30 mouse cellular contexts compared by ENCODE assay signal in the genomic region with DNA sequence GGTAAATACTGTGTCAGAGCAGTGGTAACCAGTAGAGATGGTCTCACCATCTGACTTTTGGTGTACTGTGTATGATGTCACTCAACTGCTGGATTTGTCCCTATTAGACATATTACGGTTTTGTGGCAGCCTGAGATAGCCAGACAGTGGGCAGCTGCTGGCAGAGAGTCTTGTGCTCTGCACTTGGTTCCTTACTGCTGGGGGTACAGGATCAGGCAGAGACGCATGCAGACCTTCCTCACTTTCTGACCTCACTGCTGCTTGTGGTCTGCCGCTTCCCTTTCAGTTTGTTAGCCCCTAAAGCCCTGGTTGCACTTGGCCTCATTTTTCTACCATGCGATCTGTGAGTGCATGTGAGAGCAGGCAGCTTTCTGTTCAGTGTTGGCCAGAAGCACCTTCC.
DNase-seq lines count a peak whose midpoint lies in the region; ATAC-seq lines count a peak whose summit lies in the region.
"Had no signal": no experiment of that assay in that cellular context is flagged by ENCODE, and none has a peak within 500 bp of the region (broad histone marks: within the 10 kb centered on the region; RNA-seq: fewer than 3 reads in every experiment).

No protein-coding gene starts in this region.

- H3K9me3 ChIP-seq in midbrain, embryonic 11.5 days (ENCODE audit: control insufficient read depth, low read length) = no peaks in the 10 kb centered on the region
- H3K9me3 ChIP-seq in midbrain, embryonic 14.5 days (ENCODE audit: control insufficient read depth, low read length) = no peaks in the 10 kb centered on the region
- H3K9me3 ChIP-seq: embryonic facial prominence, embryonic 10.5 days; embryonic facial prominence, embryonic 15.5 days; forebrain, embryonic 15.5 days; heart, embryonic 10.5 days; heart, embryonic 15.5 days; hindbrain, embryonic 12.5 days; liver, embryonic 15.5 days; stomach, embryonic 15.5 days had no signal

- H3K4me2 ChIP-seq in midbrain, embryonic 11.5 days = no peak overlapping the region
- H3K4me2 ChIP-seq in midbrain, embryonic 14.5 days (ENCODE audit: low read length) = no peak overlapping the region
- H3K4me2 ChIP-seq: embryonic facial prominence, embryonic 15.5 days; forebrain, embryonic 15.5 days; heart, embryonic 15.5 days; hindbrain, embryonic 12.5 days; liver, embryonic 15.5 days; lung, embryonic 14.5 days; neural tube, embryonic 13.5 days; stomach, embryonic 15.5 days had no signal

- no peak overlapping the region for H3K9ac ChIP-seq in midbrain, embryonic 11.5 days (ENCODE audit: low read length)
- H3K9ac ChIP-seq in midbrain, embryonic 14.5 days (replicated peaks; ENCODE audit: low read length) = no peak overlapping the region
- H3K9ac ChIP-seq: embryonic facial prominence, embryonic 15.5 days; forebrain, embryonic 15.5 days; heart, embryonic 15.5 days; hindbrain, embryonic 12.5 days; liver, embryonic 15.5 days; lung, embryonic 14.5 days; neural tube, embryonic 13.5 days; stomach, embryonic 15.5 days had no signal

- DNase-seq in midbrain, embryonic 11.5 days (ENCODE audit: low spot score, missing footprints) = no peak
- DNase-seq in midbrain, embryonic 14.5 days = no peak
- DNase-seq in c-Kit-positive CD71-negative TER-119-negative erythroid progenitor cells, embryonic 14.5 days (ENCODE audit: low read depth) = peak; percentile 25
- DNase-seq in retina, embryonic 14.5 days (ENCODE audit: low spot score) = no peak
- DNase-seq in spleen, adult 12 weeks (ENCODE audit: low spot score) = no peak
- DNase-seq: adrenal gland, adult 2 months; adrenal gland, postnatal 36 days; cerebellum, adult 2 months; cerebellum, postnatal 14 days; kidney, adult 9 months; kidney, postnatal 14 days; left cerebral cortex, postnatal 4 days; lung, embryonic 14.5 days; lung, postnatal 14 days; thymus, postnatal 36 days had no signal

- no peak overlapping the region for H3K27ac ChIP-seq in midbrain, embryonic 11.5 days (ENCODE audit: low read depth, low read length)
- H3K27ac ChIP-seq in midbrain, embryonic 14.5 days (replicated peaks; ENCODE audit: low read depth, low read length) = no peak overlapping the region
- H3K27ac ChIP-seq: embryonic facial prominence, embryonic 10.5 days; embryonic facial prominence, embryonic 15.5 days; forebrain, embryonic 15.5 days; heart, embryonic 10.5 days; heart, embryonic 15.5 days; hindbrain, embryonic 12.5 days; liver, embryonic 15.5 days; neural tube, embryonic 13.5 days; stomach, embryonic 15.5 days had no signal

- 0 out of 2 replicates have a peak, but pooled peaks have one; percentile 38 for ATAC-seq in midbrain, embryonic 11.5 days (ENCODE audit: low FRiP score)
- no peak for ATAC-seq in midbrain, embryonic 14.5 days (ENCODE audit: low FRiP score, low TSS enrichment)
- 0 out of 2 replicates have a peak, but pooled peaks have one; percentile 19 for ATAC-seq in erythroid progenitor cell, adult 5-6 weeks (replicated peaks; ENCODE audit: low FRiP score, poor library complexity, severe bottlenecking)
- ATAC-seq in megakaryocyte progenitor cell, adult 5-6 weeks (replicated peaks; ENCODE audit: poor library complexity) = peak; percentile 79
- ATAC-seq: activated CD4-positive, CD25-positive, alpha-beta regulatory T cell, adult 4 months; forebrain, embryonic 15.5 days; intestine, postnatal 0 days had no signal

- H3K4me3 ChIP-seq in midbrain, embryonic 11.5 days (ENCODE audit: low read depth, low read length) = no peak overlapping the region
- no peak overlapping the region for H3K4me3 ChIP-seq in midbrain, embryonic 14.5 days (replicated peaks; ENCODE audit: low read depth, low read length)
- H3K4me3 ChIP-seq: embryonic facial prominence, embryonic 10.5 days; embryonic facial prominence, embryonic 15.5 days; forebrain, embryonic 15.5 days; heart, embryonic 10.5 days; heart, embryonic 15.5 days; hindbrain, embryonic 12.5 days; liver, embryonic 15.5 days; myocyte; neural tube, embryonic 13.5 days; stomach, embryonic 15.5 days had no signal

- H3K36me3 ChIP-seq in midbrain, embryonic 11.5 days (ENCODE audit: control insufficient read depth, insufficient read depth, low read length) = no peaks in the 10 kb centered on the region
- H3K36me3 ChIP-seq in midbrain, embryonic 14.5 days (ENCODE audit: control insufficient read depth, insufficient read depth, low read length) = no peaks in the 10 kb centered on the region
- H3K36me3 ChIP-seq: embryonic facial prominence, embryonic 15.5 days; forebrain, embryonic 15.5 days; heart, embryonic 15.5 days; hindbrain, embryonic 12.5 days; liver, embryonic 15.5 days; stomach, embryonic 15.5 days had no signal

- H3K27me3 ChIP-seq in midbrain, embryonic 11.5 days (ENCODE audit: control insufficient read depth, insufficient read depth, low read length) = no peaks in the 10 kb centered on the region
- no peaks in the 10 kb centered on the region for H3K27me3 ChIP-seq in midbrain, embryonic 14.5 days (ENCODE audit: control insufficient read depth, insufficient read depth, low read length)
- H3K27me3 ChIP-seq: CH12.LX; embryonic facial prominence, embryonic 15.5 days; forebrain, embryonic 15.5 days; heart, embryonic 15.5 days; hindbrain, embryonic 12.5 days; liver, embryonic 15.5 days; neural tube, embryonic 13.5 days; stomach, embryonic 15.5 days had no signal

- H3K4me1 ChIP-seq in midbrain, embryonic 11.5 days (ENCODE audit: control insufficient read depth, insufficient read depth, low read length) = no peaks in the 10 kb centered on the region
- peaks cover 11% of the 10 kb centered on the region; the same call in 1 of the 2 replicates for H3K4me1 ChIP-seq in midbrain, embryonic 14.5 days (ENCODE audit: control insufficient read depth, insufficient read depth, low read length)
- H3K4me1 ChIP-seq: embryonic facial prominence, embryonic 15.5 days; forebrain, embryonic 15.5 days; liver, embryonic 15.5 days; stomach, embryonic 15.5 days had no signal

- WGBS in midbrain, embryonic 11.5 days = 87% methylated on average over 4 of the region's 4 CpGs
- 68% methylated on average over 4 of the region's 4 CpGs for WGBS in midbrain, embryonic 14.5 days
